Mouse (Mus musculus): ENCODE results near the gene Gm28053.

Gene Gm28053

DNA sequence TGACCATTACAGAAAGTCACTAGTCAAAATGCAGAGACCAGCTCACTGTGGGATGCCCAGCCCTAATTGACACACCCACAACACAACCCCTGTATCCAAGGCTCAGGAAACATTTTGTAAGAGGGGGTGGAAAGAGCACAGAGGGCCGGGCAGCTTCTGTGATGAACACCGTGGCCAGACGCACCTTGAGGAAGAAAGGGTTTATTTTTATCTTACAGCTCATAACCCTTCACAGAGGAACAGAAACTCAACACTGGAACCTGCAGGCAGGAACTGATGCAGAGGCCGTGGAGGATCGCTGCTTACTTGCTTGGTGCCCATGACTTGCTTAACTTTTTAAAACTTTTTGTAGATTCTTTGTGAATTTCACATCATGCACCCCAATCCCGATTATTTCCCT, 25.4 kb upstream of the Gm28053 start:
- no peak for DNase-seq (ENCODE audit: low spot score in 2 of 2)

DNA sequence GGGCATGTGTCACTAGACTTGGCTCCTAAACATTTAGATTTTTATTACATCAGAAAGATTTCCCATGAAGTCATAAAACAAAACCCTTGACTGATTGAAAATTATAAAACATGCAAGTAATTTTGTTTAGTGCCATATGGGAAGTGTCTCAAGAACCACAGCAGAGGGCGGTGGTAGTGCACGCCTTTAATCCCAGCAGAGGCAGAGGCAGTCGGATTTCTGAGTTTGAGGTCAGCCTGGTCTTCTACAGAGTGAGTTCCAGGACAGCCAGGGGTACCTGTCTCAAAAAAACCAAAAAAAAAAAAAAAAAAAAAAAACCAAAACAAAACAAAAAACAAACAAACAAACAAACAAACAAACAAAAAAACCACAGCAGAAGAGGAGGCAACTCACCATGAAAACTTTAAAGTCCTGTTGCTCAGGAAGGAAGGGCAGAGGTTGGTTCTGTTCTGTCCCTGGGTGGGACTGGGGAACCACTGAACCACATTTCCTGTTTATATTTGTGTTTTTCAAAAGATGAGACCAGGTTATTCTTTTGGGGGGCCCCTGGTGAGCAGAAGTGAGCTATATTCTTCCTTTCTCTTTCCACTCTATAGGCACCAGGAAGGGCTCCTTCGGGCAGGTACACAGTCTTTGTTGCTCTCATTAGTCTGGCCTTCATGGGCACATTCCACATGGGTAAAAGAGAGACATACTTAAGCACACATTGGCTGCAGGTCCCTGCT, 21.4 kb upstream of the Gm28053 start:
- DNase-seq (ENCODE audit: low spot score in 2 of 2) = no peak

DNA sequence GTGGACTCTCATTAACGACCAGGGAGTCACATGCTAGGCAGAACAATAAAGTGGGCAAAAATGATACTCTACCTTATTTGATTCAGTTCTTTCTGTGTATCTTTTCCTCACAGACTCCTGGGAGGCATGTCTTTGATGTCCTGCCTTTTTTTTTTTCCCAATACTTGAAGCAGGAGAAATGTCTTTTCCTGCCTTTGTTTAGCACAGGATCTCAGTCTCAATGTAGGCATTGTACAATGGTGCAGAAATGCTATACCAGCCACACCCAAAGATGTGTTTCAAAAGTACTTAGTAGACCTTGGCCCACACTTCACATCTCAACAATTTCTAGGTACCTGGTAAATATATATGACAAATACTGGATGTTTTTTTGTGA, 20.9 kb upstream of the Gm28053 start:
- no peak for DNase-seq (ENCODE audit: low spot score in 2 of 2)

DNA sequence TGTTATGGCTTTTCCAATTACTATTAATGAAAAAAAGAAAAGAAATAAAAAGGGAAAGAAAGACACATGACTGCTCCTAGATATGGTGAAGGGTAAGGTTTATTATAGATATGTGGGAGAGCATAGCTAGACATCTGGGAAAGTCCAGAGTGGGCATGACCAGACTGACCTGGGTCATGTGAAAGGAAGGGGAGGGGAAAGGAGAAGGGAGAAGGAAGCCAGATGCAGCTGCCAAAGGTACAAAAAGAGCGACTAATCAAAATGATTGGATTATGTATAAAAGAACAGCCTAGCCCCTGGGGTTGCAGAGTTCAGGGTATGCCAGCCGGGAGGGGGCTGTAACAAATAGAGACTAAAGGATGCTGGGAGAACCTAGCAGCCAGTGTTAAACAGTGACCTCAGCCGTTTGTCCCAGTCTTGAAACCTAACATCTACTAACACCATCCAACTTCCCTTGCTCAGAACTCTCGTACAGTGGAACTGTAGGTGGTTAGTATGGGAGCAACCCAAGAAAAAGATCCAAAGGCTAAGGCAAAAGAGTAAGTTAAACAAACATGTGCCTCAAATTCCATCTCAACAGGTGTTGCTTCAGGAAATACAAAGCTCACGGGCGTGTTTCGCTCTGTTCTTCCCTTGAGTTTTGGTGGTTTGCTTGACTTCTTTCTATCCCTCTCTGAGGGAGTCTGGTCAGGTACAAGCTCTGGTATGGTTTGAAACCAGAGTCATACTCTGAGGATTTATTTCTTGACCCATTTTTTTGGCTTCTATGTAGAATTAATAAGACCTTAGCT, 20.1 kb upstream of the Gm28053 start:
- no peak for DNase-seq (ENCODE audit: low spot score in 2 of 2)

DNA sequence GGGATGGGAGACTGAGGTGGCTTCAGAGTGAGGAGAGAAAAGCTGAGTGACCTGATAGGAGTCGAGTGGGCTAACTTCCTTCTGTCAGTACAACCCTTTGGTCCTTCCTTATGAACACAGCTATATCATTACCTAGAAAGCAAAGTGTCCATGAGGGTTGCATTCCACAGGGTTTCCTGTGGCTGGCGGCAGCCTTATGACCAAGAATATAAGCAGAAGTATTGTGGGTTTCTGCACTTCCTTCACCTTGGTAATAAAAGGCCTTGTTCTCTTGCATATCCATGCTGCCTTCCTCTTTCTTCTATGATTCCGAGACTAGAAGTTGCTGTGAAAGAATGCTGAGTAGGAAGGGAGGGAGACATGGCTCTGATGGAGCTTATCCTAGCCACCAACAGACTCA, 19.5 kb upstream of the Gm28053 start:
- DNase-seq (ENCODE audit: low spot score in 2 of 2) = no peak

DNA sequence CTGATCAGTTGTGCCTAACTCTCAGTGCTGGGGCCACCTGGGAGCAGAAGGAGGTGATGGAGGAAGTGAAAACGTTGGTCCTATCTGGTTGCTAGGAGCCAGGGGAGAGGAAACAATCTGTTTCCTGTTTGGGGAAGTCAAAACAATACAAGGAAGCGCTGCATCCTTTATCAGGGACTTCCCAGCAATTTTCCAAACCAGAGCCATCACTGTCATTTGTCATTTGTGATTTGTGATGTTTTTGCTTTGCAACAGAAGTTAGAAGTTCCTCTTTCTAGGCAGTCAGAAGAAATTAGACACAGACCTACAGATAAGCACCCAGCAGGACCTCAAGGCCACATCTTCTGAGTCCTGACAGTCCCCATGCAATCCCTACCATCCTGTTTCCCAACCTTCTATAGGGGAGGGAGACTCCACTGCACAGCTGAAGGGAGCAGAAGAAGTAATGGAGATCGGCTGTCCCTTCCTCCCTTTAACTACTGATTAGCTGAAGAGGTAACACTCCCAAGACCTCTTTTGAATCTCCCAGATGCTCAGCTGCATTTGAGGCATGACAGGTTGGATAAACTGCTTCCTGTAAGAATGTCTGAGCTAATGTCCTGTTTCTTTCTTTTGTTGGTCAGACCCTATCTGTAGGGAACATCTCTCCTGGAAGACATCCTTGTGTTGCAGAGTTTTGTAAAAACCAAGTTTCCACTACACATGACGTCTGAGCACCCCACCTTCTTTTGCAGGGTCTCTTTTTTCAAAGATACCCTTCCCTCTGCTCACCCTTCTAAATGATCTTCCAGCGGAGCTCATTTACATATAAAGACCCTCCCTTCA, 17.9 kb upstream of the Gm28053 start:
- no peak for DNase-seq (ENCODE audit: low spot score in 2 of 2)

DNA sequence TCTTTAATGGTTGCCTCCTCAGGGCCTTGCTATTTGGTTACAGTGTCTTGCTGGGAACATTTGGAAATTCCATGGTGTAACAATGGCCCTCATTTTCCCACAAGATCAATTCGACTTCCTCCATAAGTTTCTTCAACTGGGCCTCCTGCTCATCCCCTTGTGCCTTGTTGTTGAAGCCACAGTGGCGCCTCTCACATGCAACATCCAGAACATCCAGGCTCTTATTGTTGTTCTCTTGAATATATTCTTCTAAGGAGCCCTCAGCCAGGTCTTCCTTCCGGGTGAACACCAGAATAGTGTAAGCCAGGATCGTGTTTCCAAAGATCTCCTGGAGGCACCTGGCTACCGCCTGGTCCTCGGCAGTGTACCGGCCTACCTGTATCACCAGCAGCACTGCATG, 16.3 kb upstream of the Gm28053 start:
- DNase-seq (ENCODE audit: low spot score in 2 of 2) = no peak

DNA sequence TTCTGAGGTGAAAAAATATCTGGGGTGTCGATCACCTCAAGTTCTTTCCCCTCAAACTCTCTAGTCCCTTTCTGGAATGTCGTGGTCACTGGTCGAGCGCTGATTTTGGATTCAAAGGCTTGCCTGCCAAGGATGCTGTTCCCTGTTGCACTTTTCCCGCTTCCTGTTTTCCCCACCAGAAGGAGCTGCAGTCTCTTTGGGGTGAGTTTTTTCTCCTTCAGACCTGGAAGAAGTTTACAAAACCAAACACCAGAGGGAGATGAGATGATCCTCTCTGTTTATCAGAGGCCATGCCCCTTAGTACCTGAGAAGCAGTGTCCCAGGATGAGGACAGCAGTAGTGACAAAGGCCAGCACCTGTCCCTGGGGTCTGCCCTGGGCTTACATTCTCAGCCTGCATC, 15.8 kb upstream of the Gm28053 start:
- DNase-seq (ENCODE audit: low spot score in 2 of 2) = no peak

DNA sequence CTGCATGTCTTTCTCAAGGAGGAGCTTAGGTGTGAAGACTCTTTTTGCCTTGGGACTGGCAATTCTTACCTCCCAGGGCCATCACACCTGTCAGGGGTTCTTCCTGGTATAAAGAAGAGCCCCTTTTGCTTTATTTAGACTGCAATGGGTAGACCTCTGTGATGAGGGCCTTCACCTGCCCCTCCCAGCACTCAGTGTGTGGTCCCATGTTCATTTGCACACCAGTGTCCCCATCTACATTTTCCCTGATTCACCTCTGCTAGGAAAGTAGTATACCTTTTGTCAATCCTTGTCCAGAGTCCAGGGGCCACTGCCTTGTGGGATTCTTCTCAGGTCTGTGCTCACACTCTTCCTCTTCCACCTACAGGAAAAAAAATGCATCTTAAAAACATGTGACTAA, 14.3 kb upstream of the Gm28053 start:
- DNase-seq (ENCODE audit: low spot score in 2 of 2) = no peak

DNA sequence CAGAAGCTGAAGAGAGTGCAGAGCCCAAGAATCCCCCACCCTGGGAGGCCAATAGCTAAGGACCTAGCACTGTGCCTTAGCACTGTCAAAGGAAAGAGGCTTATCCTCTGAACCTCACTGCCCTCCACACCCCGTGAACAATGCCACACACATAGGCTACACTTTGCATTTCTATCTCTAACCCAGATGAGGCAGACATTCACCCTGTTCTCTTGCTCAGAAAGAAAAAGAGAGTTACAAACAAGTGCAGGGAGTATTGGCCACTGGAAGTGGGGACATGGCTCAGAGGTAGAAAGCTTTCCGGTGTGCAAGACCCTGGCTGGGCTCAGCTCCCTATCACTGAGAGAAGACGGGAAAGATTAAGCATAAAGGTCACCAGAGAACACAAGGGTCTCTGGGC, 12.3 kb upstream of the Gm28053 start:
- no peak for DNase-seq (ENCODE audit: low spot score in 2 of 2)

DNA sequence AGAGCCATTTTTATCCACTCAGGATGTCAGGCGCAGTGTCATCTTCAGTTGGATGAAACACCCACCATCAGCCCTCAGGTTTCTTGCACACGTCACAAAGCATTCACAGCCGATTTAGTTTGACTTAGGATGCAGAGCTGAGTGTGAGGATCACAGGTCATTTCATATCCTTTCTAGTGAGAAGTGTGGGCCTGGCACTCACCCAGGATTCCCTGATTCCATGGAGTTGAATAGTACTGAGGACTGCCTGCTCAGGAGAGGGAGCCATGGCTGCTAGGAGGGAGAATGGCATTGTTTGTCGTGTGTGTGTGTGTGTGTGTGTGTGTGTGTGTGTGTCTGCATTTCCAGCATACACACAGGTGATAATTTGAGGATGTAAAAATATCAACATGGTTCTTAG, 1.9 kb downstream of the Gm28053 start:
- no peak for DNase-seq (ENCODE audit: low spot score in 2 of 2)

DNA sequence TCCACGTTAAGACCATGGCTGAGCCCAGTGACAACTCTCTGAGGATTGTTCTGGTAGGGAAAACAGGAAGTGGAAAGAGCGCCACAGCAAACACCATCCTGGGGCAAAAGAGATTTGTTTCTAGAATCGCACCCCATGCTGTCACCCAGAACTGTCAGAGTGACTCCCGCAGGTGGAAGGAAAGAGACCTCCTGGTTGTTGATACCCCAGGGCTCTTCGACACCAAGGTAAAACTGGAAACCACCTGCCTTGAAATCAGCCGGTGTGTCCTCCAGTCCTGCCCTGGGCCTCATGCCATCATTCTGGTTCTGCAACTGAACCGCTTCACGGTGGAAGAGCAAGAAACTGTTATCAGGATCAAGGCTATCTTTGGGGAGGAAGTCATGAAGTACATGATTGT, 5.1 kb downstream of the Gm28053 start:
- no peak for DNase-seq (ENCODE audit: low spot score in 2 of 2)

DNA sequence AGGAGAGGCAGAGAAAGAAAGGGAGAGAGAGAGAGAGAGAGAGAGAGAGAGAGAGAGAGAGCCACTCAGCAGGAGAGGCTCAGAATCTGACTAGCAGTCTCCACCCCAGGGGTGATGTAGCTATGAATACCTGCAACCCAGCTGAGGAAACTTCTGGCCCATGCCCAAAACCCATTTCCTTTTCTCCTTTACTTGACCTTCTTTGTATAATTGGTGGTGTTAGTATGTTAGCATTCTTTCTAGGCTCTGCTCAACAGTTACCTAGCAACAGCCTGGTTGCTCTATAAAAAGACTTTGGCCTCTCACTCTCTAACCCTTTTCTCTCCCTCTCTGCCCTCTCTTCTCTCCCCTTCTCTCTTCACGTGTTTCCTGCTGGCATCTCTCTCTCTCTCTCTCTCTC, 7.1 kb downstream of the Gm28053 start:
- no peak for DNase-seq (ENCODE audit: low spot score in 2 of 2)

DNA sequence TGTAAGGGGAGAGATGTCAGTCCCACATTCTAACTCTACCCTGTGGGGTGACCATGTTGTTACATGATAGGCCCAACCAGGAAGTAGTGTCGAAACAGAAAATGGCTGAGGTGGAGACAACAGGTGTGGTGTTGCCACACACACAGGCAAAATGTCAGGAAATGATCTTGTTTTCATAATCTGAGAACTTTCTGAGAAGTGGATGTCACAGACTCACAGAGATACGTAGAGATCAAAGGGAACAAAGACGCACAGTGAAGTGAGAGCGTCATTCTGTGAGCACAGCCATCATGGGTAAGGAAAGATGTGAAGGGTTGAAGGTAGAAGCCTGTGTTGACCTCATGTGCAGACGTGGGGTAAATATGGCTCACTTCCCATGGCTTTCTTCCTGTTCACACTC, 9.4 kb downstream of the Gm28053 start:
- DNase-seq (ENCODE audit: low spot score in 2 of 2) = no peak

DNA sequence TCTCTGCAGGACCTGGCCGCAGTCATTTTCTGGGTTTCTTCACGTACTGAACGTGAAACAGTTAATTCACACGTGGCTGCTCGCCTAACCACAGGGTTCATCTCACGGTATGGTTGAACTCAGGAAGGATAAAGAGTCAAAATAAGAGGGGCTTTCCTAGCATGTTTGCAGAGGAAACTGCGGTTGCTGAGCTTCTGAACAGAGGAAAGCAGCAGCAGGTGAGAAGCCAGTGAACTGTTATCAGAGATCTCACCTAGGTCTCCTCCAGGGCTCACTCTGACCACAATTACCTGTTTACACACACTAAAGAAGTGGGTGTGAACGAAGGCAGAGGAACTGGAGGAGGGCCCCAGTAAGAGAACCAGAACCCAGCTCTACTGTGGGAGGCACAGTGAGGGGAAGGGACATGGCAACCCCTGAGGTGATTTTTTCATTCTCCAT, 14.5 kb downstream of the Gm28053 start:
- no peak for DNase-seq (ENCODE audit: low spot score in 2 of 2)

DNA sequence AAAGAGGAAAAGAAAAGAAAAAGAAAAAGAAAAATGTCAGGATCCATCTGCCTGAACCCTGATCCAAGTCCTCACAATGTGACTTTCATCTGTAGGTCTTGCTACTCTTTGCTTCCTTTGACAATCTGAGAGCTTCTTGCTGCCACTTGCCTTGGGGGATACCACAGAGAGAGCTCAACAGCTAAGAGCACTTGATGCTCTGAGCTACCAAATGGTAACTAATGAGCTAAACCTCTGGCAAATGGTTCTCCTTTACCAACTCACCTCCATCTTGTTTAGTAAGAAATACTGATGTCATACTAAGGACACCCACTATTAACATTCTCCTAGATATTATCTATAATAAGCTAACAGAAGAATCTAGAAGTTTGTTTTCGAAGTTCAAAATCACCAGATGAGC, 15.3 kb downstream of the Gm28053 start:
- DNase-seq (ENCODE audit: low spot score in 2 of 2) = no peak

DNA sequence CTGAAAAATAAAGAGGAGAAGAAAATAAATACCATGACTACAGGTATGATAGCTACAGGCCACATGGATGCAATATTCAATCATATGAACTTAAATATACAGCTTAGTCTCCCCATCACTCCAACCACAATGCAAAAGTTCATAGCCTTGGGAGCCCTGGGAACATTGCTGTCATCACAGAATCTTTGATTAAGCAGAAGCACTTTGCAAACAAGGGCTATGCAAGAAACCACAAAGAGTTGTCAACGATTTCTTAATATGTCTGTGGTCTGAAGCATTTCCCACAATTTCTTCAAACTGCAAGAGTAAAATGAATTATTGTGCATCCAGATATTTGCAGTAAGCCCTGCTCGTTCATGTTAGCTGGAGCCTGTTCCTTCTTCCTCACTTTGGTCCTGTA, 18.6 kb downstream of the Gm28053 start:
- no peak for DNase-seq (ENCODE audit: low spot score in 2 of 2)

DNA sequence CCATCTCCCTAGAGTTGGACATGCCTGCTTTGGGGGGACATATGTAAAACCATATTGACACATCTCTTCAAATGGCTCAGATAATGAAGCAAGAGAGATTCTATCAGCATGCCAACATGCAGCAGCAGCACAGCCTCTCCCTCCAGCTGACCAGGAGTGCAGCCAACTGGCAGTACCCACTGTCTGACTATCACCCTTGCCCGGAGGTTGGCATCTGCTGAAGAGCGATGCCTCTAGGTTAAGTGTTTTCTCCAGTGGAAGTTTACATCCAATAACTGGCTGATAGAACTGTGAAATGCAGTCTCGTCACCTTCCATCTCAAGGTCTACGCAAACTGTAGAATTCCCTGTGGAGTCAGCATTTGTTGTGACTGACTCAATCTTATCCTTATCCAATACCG, 19.3 kb downstream of the Gm28053 start:
- DNase-seq (ENCODE audit: low spot score in 2 of 2) = no peak

DNA sequence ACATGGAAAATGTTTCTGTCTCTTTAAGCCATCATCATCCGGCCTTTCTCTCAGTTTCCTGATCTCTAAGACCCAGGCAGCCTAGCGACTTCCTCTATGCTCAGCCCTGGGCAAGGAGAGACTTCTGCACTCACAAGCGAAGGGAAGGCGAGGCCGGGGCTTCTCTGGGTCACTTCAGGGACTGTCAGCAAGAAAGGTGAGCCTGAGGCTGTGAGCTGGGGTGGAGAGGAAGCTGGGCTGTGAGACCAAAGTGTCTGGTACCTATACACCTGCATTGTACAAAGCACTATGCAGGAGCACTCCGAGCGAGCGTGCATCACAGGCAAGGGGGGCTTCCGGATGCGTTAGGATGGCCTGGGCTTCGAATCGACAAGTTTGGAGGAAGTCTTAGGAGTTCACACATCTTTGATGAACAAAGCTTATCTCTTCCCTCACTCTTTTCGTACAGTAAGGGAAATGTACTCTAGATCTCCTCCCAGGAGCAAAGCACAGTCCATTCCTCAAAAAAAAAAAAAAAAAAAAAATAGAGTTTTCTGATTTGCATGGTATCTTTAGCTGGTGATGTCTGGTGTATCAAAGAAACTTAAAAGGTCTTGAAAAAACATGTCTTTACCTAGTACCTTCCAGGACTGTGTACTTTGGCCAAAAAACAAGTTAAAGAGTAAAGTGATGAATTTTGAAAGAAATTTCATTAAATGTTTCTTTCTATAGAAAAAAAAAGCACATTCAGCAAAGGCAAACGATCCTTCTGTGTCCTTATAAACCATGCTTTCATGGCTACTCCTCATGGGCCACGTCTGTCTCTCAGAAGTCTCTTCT, 20.8 kb downstream of the Gm28053 start, which contains the start of gene Gimap1:
Gene Gimap1 (plus strand): TSS at position 94 of the 819 bp plus-strand sequence.
- no peak for DNase-seq (ENCODE audit: low spot score in 2 of 2)

DNA sequence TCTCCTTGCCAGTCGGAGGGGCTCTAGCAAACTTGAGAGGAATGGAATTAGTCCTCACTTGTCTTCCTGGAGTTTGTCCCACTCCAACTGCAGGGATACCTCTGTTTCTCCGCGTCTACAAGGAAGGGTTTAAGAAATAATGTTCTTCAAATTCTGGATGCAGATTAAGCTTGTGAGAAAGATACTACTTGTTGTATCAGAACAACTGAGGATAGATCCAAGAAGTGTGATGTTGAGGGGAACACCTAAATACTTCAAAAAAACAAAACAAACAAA, 21.3 kb downstream of the Gm28053 start:
- no peak for DNase-seq (ENCODE audit: low spot score in 2 of 2)

DNA sequence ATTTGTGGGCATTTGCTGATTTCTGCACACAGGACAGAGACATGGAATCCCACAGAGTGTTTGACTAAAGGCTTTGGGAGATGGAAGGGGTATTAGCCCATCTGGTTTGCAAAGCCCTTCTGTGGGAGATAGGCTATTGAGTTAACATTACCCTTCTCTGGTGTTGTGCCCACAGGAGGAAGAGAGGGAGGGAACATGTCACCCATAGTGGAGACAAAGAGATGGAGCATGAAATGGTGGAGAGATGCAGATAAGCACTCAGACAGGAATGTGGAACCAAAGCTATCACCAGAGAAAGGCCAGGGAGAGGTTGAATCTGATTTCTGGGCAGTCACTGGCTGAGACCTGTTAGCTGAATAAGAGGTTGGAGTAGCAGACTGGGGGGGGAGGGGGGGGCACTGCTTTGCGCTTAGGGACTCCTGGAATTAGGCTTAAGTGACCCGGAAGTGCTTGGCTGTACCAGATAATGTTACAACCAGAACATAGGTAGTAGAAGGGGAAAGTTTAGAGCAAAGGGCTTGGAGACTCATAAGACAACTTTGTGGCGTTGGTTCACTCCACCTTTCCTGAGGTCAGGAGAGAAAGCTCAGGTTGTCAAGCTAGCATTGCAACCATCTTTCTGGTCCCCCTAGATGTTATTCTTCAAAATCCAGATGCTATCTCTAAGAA, 22.2 kb downstream of the Gm28053 start:
- no peak for DNase-seq (ENCODE audit: low spot score in 2 of 2)

All from right cerebral cortex, postnatal 36 days (tissue).